Mouse (Mus musculus) A20 (cell line): ENCODE measurements at regions not wholly inside any gene's neighbourhood (a gene's known extent, or its start where the extent isn't known, plus 50 kb on each side); places are given as distances from the start of the nearest gene placed in this dataset.

Source experiments
- DNase-seq: peaks from one replicate; pipeline ENCODE4 v3.0.0-alpha.2; 2011; ENCODE audit warnings: low read depth, low spot score

DNA sequence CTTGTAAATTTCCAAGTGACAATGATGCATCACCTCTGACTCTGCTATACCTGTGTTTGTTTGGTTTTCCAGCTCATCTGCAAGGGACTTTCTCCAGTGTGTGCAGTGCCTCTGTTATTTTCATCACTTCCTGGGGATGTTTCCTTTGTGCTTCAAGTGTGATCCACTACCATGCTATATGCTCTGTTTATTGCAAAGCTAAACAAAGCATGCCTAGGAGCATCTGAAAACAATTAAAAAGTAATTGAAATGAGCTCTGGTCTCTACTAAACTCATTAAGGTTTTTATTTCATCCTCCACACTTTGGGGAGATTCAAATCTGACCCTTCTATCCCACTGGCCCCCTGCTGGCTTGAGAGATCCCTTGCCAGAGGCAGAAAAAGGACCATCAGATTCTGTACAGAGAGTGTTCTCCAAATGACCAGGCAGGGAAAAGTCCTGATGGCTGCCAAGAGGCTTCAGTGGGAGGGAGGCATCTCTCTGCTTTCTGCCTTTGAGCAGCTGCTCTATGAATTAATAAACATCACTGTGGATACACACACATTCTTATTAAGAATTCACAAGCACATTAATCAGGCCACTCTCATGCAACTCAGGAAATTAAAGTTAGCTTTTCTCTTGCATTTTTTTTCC, 57.0 kb downstream of the Amd2 start:
- DNase-seq, result no peak

GRCm38 (mm10) chr10:35649930-35650329, 61.8 kb downstream of the Amd2 start:
- DNase-seq, result no peak

DNA sequence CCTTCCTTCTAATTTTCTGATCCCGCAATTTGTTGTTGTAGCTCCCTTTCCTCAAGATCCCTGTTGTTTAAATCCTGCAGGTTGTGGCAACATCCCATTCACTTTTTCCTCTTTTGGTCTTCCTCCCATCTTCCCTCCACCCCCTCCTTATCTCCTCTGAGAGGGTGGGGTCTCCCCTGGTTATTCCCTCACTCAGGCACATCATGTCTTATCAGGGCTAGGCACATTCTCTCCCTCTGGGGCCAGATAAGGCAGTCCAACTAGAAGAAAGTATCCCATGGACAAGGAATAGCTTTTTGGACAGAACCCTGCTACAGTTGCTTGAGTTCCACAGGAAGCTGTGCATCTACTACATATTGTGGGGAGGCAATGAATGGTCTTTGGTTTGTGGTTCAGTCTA, 90.8 kb downstream of the Amd2 start:
- DNase-seq, result no peak

DNA sequence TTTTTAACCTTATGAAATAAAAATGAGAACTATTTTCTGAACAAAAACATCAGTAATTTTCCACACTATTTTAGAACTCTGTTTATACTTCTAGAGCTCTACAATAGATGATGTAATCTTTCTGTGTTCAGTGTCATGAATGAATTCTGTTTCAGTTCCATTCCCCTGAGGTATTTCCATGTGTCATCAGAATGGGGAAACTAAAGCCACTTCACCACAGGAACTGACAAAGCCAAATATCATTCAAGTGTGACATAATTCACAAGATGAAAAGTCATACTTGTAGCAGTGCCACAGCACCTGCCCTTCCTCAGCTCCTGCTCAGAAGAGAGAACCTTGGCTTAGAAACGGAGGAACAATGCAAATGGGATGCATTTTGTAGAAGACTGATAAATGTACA, 125.4 kb downstream of the Amd2 start:
- peak; percentile 48 for DNase-seq
